Mouse (Mus musculus) inflammation-experienced regulatory T-cells (primary cell): ENCODE results near the gene Fbxl4. TPM values are rescaled to one million over a fixed set of nuclear protein-coding genes. Genes with fewer than 3 reads are reported as not detected.

ENCODE experiments used
- polyA plus RNA-seq, 2 experiments: library from polyadenylated mRNA; unstranded; fragments of 100-300 nt; shearing (Covaris generic); gene quantifications; one replicate each; pipeline ENCODE4 v1.2.1; 2017

Fbxl4 gene
- 10 to 100 TPM; 15.7 to 16.9 TPM for polyA plus RNA-seq

GRCm38 (mm10) chr4:22357266-22357930 is at the start of gene Fbxl4:
Gene Fbxl4 (plus strand): TSS chr4:22357543.

Other genes with a start within 250 kb of the Fbxl4 start
- 1 to 10 TPM in 1 of 2 experiments, under 1 TPM in 1; 0.12 to 1.1 TPM for gene Pou3f2, start 130.8 kb downstream of the Fbxl4 start, polyA plus RNA-seq